Mouse (Mus musculus) T-cell, adult 2 months (primary cell): ENCODE results near the gene St6galnac6.

Experiments
- DNase-seq: peaks from one replicate; pipeline ENCODE4 v3.0.0; 2022; ENCODE audit warnings: low spot score

St6galnac6 gene

GRCm38 (mm10) chr2:32599409-32599808 lies at the start of gene St6galnac6:
TSS of gene St6galnac6 (plus strand) at chr2:32599709.
- no peak for DNase-seq

DNA sequence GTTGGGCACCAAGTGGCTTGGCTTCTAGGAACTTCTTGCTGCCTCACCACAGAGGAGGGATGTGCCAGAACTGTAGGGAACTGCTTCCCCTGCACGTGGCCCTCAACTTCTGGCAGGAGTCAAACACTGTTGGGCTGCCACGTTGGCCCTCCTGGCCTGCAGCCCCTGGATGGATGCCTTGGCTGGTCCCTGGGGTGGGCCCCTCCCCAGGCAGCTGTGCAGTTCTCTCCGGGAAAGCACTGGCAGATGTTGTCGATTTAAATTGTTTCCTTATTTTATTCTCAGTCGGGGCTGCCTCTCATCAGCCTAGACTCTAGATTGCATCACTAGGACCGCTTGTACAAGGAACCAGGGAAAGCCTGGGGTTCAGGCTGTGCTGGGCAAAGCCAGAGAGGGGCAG lies 49.7 kb upstream of the St6galnac6 start:
- DNase-seq = no peak

DNA sequence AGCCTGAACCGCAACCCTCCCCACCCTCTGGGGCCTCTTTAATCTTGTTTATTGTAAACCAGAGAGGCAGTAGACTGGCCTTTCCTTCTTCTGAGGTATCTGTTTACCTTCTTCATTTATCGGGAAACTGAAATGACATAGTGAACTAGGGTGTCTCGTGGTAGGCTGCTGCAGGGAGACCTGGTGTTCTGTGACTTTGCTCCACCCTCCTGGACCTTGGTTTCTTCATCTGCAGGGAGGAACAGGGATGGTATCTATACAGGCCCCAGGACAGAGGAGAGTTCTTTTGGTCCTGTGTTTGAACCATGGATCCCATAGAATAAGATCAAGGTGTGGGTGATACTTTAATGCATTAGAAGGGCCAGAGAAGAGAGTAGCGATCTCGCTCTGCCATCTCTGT lies 48.3 kb upstream of the St6galnac6 start:
- no peak for DNase-seq

GRCm38 (mm10) chr2:32553592-32554148 lies 45.8 kb upstream of the St6galnac6 start:
- DNase-seq = peak; percentile 62

GRCm38 (mm10) chr2:32555484-32555883 lies 44.0 kb upstream of the St6galnac6 start:
- no peak for DNase-seq

- DNase-seq = no peak
Measured at GRCm38 (mm10) chr2:32556019-32556418, 43.5 kb upstream of the St6galnac6 start.

DNA sequence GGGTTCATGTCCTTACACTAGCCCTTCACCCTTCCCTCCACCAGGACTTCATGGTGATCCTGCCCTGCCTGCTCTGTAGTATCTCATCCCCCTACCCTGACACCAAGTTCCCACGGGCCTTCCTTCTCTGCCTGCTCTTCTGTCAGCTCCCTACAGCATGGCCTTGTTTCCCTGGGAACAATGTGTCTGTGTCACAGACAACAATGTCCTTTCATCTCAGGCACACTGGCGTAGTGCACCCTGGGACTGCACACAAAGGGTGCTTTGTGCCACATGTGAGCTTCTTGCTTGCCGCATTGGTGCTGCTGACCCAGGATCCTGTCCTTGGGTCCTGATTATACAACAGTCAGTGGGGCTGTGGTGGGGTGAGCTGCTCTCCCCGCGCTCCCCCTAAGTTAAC lies 39.9 kb upstream of the St6galnac6 start:
- DNase-seq = no peak

GRCm38 (mm10) chr2:32566536-32567063 lies 32.9 kb upstream of the St6galnac6 start:
- DNase-seq = peak; percentile 65

DNA sequence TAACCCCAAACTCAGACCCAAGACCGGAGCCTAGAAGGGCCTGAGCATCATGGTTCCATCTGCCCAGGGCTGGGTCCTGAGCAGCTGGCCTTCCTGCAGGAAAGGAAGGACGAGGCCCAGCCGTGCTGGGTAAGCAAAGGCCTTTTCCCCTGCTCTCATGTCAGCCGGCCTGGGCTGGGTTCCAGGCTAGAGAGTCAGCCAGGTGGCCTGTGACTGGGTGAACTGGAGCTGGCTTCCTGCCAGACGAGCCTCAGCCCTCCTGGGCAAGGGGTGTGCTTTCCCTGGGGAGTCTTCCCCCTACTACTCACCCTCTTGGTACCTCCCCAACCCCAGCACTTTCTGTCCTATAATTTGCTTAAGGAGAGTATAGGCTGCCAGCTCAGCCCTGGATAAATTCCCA lies 31.4 kb upstream of the St6galnac6 start:
- DNase-seq = no peak

GRCm38 (mm10) chr2:32568941-32569340 lies 30.6 kb upstream of the St6galnac6 start:
- DNase-seq = no peak

DNA sequence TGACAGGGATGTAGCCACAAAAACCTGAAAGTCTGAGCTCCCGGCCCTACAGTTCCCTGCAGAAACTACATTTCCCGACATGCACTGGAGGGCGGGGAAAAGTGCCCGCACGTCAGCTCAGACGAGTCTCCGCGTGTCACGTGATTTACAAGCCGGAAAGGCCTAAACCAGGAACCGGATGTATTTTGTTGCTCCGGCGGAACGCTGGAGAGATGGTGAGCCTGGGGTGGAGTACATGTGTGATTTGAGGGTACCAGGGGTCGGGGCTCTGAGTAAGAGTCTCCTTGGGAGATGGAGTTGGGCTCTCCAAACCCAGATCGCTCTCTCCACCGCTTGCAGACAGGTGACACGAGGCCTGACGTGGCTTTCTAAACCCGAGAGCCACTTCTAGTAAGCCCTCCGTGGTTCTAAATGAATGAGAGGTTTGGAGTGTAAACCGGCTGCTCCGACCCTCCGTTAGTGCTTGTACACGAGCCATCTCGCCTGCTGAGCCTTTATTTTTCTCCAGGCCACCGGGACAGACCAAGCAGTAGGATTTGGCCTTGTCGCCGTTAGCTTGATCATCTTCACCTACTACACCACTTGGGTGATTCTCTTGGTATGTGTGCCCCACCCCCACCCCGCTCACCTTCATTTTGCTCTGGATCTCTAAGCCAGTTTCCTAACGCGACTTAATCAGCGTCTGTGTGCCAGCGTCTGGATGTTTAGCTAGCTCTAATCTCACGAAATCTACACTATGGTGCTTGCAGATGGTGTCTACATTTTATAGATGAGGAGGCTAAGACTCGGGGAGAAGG lies 28.6 kb upstream of the St6galnac6 start, which contains the start of gene Dpm2:
Dpm2 (plus strand) TSS at position 161 of the 797 bp plus-strand sequence.
- DNase-seq = peak; percentile 90

- no peak for DNase-seq
Measured at GRCm38 (mm10) chr2:32572196-32572595, 27.3 kb upstream of the St6galnac6 start.

DNA sequence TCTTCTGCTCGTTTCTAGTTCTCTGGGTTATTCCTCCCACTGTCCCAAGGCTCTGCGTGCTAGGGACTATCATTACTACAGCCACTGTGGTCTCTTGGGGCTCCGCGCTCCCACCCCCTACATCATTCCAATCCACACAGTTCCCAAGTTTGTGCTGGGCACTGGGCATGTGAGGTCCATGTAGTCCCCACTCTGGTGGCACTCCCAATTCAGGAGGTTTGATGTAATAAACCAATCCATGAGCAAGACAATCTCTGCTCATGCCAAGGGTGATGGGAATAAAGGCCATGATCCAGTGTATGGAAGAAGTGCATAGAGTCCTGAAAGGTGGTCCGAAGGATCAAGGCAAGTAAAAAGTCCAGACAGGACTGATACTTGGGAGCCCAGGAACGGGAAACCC lies 25.0 kb upstream of the St6galnac6 start, which contains the start of gene Pip5kl1:
Pip5kl1 (plus strand) TSS at position 301 of the 400 bp plus-strand sequence.
- DNase-seq = no peak

GRCm38 (mm10) chr2:32574901-32575585 lies 24.5 kb upstream of the St6galnac6 start:
- DNase-seq = peak; percentile 74

- DNase-seq = peak; percentile 50
Measured at GRCm38 (mm10) chr2:32575586-32576160, 23.8 kb upstream of the St6galnac6 start, which contains the start of gene 9430097D07Rik. TSS of gene 9430097D07Rik (minus strand) at chr2:32575684.

GRCm38 (mm10) chr2:32576532-32576931 lies 23.0 kb upstream of the St6galnac6 start:
- no peak for DNase-seq

DNA sequence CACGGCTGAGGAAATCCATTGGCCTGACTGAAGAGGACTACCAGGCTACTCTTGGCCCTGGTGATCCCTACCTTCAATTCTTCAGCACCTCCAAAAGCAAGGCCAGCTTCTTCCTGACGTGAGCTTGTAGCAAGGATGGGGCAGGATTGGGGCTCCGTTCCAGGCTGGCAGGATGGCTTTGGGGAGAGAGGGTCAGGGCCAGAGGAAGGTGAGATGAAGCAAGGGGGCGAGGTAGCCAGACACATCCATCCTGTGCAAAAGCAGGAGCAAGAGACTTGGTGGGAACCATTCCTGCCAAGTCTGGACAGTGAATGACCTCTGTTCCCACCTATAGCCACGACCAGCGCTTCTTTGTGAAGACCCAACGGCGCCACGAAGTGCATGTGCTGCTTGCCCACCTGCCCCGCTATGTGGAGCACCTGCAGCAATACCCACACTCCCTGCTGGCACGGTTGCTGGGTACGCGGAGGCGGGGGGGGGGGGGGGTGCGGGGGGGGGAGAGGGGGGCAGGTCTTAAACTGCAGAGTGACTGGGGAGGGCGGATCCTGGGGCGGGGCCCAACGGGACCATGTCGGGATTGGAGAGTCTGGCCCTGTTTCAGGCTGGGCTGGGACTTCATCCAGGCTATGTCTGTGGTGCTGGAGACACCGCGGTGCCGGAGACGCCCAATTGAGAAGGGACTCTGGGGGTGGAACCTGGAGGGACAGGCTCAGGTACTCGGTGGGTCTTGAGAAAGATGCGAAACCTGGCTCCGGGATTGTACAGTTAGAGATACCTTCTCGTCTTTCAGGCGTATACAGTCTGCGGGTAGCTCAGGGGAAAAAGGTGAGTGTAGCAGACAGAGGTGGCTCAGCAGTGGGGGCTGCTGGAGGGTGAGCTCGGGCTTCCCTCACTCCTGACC lies 21.1 kb upstream of the St6galnac6 start:
- no peak for DNase-seq

GRCm38 (mm10) chr2:32581450-32582095 lies 17.9 kb upstream of the St6galnac6 start:
- no peak for DNase-seq

DNA sequence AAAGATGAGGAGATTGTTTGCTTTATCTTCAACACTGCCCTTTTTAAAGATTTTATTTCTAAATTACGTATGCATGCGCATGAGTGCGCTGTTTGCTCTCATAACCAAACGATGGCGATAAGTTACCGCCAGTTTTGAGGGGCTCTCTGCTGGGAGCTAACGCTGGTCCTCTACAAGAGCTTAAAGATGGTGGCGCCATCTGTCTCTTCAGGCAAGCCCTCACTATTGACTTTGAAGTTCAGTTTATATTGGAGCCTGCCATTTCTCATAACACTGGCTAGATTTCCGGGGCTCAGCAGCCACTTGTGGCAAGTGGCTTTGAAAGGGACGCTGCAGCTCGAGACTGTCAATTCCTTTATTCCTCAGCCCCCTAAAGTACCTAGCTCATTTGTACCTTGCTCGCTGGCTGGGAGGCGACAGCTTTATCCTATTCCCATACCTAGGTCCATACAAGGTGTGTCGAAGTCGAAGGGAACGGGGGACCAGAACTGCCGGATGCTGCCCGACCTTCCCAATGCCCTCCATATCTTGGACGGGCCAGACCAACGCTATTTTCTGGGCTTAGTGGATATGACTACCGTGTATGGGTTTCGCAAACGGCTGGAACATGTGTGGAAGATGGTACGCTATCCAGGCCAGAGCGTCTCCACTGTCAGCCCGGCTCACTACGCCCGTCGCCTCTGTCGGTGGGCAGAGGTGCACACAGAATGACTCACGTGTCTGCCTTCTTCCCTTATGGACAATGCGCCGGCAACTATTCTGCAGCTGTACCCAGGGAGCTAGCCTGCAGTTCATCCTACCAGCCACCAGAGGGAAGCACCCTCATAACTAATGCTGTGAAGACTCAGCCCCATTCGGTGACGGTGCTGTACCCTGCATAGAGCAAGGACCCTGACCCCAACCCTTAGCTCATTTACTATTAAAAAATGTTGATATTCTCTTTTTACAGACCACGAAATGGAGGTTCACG lies 16.4 kb upstream of the St6galnac6 start:
- DNase-seq = peak; percentile 79
